Mouse (Mus musculus) adrenal gland, adult 18-20 months (tissue): Measurements from ENCODE around the gene Olfr1358. TPM values are rescaled to one million over a fixed set of nuclear protein-coding genes. Genes with fewer than 3 reads are reported as not detected.

ENCODE experiments used
- DNase-seq, 2 experiments: peaks; one replicate each; pipeline ENCODE4 v3.0.0; 2021 to 2022; ENCODE audit warnings: low spot score in 2 of 2
- microRNA-seq, 2 experiments: library from miRNA; unstranded; fragments of <30 nt; microRNA quantifications; one replicate each; pipeline ENCODE4 v1.2.0; 2021; ENCODE audit warnings: borderline number of aligned reads in 2 of 2
- total RNA-seq, 2 experiments: library from RNA; stranded (reverse); gene quantifications; 1 replicate in 1 of 2; 2 replicates in 1 of 2; pipeline ENCODE4 v1.2.3; 2021

Olfr1358 gene
- total RNA-seq, 2 experiments from 2014 or later: not detected

DNA sequence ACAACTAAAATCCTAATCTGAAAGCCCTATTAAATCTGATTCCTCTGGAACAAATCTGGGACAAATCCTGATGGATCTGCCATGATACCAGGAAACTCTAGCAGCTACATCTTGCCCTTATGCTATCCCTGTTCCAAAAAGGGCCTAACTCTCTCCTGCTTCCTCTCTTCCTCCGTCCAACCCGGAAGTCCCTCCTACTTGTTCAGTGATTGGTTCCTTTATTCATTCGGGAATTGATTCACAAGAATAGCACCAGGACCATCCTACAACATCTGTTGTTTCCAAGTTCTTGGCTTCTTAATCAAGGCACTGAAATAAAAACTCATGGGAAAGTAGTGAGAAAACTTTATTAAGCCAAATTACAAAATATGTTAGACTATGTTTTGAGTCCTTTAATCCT is 52.0 kb downstream of the Olfr1358 start:
- no peak for DNase-seq

DNA sequence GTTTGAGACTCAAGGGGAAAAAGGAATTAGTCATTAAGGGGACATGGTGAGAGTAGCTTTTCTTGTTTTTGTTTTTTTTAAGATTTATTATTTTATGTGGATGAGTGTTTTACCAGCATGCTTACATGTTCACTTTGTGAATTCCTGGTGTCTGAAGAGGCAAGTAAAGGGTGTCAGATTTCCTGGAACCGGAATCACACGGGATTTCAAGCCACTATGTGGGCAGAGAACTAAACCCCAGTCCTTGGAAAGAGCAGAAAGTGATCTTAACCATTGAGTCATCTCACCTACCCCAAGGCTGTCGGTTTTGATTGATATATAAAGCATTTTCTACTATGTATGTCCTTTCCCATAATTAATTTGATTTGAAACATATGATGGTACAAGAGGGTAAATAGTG is 52.5 kb downstream of the Olfr1358 start:
- DNase-seq: no peak

Small RNAs within 50 kb of the gene (microRNA-seq; reads per million reads assigned to microRNA genes)
- 0 reads per million in 2 experiments for gene Gm27541

Other genes starting within 250 kb of the Olfr1358 start
- gene Agpat3, start 164.9 kb upstream of the Olfr1358 start, total RNA-seq: 100 to 1,000 TPM; 289 to 343 TPM
- 100 to 1,000 TPM; 255 to 265 TPM for gene Rrp1, start 104.4 kb upstream of the Olfr1358 start, total RNA-seq
- 100 to 1,000 TPM; 317 to 349 TPM for gene Cstb, start 91.8 kb upstream of the Olfr1358 start, total RNA-seq
- gene Pdxk, start 52.5 kb upstream of the Olfr1358 start, total RNA-seq: 10 to 100 TPM; 25.8 to 35.9 TPM
- 10 to 100 TPM; 46.4 to 47.0 TPM for gene Ilvbl, start 56.9 kb downstream of the Olfr1358 start, total RNA-seq
- 10 to 100 TPM; 25.2 to 32.3 TPM for gene Syde1, start 74.5 kb downstream of the Olfr1358 start, total RNA-seq
- gene Olfr1357, start 100.6 kb downstream of the Olfr1358 start, total RNA-seq: not detected
- gene Casp14, start 200.9 kb downstream of the Olfr1358 start, total RNA-seq: not detected
- gene Ccdc105, start 235.6 kb downstream of the Olfr1358 start, total RNA-seq: not detected